Mouse (Mus musculus): ENCODE measurements around the gene Neil1. TPM values are rescaled to one million over a fixed set of nuclear protein-coding genes. Genes with fewer than 3 reads are reported as not detected.

The Neil1 gene
- 10 to 100 TPM; 18.0 to 33.4 TPM for polyA plus RNA-seq (2017; shearing (Covaris generic))

DNA sequence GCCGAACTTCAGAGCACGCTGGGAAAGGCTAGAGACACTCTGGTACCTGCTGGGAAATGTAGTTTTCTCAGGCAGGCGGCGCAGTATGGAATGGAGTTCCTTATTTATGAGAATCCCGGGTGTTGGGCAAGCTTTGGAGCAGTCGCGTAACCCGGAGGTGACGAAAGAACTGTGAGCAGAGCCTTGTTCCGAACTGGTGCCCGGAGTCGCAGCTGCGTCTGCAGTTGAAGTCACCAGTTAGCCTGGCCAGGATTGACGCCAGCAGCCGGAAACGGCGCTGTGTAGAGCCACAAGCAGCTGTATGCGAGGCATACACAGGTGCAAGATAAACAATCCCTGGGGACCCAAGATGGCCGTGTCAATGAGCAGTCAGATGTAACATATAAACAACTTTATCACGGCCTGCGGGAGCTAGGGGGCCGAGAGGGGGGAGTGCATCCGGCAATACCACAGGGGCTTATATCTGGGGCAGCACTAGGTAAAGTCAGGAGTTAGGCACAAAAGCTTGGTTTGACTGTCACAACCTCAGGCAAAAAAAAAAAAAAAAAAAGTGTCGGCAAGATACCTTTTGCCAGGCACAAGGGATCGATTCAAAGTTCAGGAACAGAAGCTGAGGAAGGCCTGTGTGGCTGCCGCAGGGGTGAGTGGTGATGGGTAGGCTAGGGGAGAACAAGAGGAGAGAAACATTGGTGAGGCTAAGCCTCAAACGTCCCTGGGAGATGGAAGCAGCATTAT is at the start of gene Neil1:
Gene Neil1 (minus strand): TSS at position 162 of the 735 bp plus-strand sequence.
- peak; percentile 87 for ATAC-seq

DNA sequence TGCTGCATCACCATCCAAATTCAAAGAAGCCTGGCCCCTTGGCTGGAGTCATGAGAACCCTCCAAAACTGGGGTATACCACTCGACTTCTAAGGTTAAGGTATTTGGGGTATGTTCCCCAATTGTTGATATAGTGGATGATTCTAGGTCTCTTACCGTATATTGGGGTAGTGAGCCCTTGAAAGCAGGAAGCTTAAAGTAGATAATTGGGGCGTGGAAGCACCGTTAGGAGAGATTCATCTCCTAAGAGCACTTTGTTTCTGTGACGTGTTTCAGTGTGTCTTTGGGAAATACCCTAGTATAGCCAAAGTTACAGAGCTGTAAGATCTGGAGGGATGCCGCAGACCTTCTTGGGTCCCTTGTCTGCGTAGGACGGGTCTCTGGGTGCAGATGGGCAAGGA is 49.3 kb upstream of the Neil1 start:
- ATAC-seq = no peak

DNA sequence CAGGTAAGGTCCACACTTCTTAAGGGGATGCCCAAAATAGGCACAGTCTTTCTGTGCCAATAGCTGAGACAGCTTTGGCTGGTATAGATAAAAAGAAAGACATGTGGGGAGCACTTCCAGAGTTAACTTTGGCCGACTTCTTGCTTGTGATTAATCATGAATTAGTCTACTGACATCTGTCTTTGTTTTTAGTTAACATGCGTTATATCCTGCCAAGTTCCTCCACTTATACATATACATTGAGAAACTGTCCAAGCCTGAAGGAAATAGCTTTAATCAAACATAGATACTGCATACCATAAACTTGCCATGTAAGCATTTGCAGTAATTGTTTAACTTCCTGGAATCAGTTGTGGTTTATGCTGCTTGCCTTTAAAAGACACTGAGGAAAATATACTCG is 48.6 kb upstream of the Neil1 start:
- ATAC-seq = no peak

DNA sequence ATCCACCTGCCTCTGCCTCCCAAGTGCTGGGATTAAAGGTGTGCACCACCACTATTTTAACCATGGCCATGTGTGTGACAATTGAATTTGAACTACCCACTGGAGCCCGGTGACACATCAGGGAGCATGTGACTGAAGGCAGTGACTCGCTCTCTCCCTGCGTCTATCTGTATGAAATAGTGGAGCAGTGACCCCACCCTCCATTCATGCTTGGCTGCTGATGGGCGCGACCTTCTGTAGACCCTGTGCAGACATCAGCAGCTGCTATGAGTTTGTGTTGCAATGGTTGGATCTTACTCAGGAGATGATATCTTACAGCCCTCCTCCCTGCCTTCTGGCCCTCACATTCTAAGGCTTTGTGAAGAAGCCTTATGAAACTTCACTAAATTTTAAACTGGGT is 20.3 kb upstream of the Neil1 start:
- no peak for ATAC-seq

GRCm38 (mm10) chr9:57166173-57166572 is 18.1 kb upstream of the Neil1 start:
- ATAC-seq = no peak

GRCm38 (mm10) chr9:57163137-57163536 is 15.0 kb upstream of the Neil1 start:
- no peak for ATAC-seq

DNA sequence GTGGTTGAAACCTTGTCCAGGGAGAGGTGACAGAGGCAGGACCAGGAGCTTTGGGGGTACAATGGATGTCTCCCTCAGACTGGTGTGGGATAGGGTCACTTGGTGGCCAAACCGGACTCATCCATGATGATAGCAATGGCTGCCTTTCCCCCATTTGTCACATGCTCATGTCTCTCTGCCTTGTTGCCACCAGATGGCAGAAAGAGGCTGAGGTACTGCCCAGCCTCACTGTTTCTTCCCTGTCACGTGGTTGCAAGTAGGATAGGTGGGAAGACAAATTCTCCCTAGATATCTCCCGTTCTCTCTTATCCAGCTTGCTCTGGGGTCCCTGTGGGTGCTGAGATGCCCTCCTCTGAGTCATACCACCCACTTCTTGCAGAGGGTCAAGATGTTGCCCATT is 14.4 kb upstream of the Neil1 start:
- no peak for ATAC-seq

DNA sequence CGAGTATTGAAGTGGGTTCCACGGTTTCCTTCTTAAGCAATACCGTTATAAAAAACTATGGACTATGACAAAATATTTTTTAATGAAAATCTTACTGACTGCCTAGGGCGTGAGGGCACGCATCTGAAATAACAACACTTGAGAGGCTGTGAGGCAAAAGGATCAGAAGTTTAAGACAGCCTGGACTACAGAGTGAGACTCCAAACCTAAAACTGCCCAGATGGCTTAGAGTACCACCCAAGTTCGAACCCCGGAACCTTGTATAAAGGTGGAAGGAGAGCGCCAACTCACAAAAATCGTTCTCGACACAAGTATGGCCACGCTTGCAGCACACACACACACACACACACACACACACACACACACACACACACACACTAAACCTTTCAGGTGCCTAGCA is 10.4 kb upstream of the Neil1 start:
- ATAC-seq = no peak

DNA sequence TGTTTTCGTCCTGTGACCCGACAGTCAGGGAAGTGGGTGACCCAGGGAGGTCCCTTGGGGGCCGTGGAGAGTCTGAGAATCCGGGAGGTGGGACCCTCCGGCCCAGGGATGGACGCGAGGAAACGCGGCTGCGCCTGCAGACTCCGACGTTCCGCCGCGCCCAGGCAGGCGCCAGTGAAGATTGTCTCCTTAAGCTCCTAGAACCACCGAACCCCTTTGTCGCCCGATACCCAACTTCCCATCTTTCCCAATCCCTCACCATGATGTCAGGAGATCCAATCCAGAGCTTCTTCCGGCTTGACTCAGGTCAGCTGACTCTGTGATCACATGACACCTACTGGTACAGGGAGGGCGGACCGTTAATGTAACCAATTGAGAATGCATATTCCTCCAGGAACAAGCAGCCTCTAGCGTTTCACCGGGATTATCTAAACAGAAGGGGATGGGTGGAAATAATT is 9.9 kb upstream of the Neil1 start, which contains the start of gene Commd4:
Gene Commd4 (minus strand): TSS at position 319 of the 458 bp plus-strand sequence.
- ATAC-seq = peak; percentile 44

DNA sequence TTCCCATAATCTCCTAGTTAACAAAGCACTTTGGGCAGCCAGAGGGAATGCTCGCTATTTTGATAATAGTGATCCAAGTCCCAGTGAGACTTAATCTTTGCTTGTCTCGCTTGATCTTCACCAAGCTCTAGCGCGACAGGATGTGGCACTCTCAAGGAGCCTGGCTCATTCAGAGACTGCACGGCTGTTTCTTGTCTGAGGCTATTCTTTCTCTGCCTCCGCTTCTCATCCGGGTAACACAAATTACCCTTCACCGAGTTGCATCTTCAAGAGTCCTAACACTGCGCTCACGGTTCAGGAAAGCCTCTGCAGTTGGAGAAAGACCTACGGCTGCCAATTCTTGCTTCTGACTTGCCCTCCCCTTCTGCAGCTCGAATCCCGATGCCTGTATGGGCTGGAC is 9.4 kb upstream of the Neil1 start:
- peak; percentile 86 for ATAC-seq

GRCm38 (mm10) chr9:57156823-57157222 is 8.7 kb upstream of the Neil1 start:
- ATAC-seq = no peak

GRCm38 (mm10) chr9:57156383-57156782 is 8.3 kb upstream of the Neil1 start:
- ATAC-seq = no peak

- no peak for ATAC-seq
These were observed 4.2 kb upstream of the Neil1 start for GRCm38 (mm10) chr9:57152331-57152730.

DNA sequence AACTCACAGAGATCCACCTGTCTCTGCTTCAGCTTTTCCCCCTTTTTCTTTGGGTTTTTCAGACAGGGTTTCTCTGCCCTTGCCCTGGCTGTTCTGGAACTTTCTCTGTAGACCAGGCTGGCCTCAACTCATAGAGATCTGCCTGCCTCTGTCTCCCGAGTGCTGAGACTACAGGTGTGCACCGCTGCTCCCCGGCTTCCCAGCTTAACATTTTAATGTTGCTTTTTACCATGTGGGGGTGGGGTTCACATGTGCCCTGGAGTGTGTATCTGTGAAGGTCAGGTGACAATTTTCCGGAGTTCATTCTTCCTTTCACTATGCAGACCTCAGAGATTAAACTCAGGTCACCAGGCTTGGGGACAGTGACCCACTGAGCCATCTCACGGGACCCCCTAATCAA is 2.1 kb upstream of the Neil1 start:
- ATAC-seq = no peak

GRCm38 (mm10) chr9:57149021-57149420 is 916 bp upstream of the Neil1 start:
- no peak for ATAC-seq

- peak; percentile 15 for ATAC-seq
These were observed 631 bp downstream of the Neil1 start for GRCm38 (mm10) chr9:57147205-57148143.

DNA sequence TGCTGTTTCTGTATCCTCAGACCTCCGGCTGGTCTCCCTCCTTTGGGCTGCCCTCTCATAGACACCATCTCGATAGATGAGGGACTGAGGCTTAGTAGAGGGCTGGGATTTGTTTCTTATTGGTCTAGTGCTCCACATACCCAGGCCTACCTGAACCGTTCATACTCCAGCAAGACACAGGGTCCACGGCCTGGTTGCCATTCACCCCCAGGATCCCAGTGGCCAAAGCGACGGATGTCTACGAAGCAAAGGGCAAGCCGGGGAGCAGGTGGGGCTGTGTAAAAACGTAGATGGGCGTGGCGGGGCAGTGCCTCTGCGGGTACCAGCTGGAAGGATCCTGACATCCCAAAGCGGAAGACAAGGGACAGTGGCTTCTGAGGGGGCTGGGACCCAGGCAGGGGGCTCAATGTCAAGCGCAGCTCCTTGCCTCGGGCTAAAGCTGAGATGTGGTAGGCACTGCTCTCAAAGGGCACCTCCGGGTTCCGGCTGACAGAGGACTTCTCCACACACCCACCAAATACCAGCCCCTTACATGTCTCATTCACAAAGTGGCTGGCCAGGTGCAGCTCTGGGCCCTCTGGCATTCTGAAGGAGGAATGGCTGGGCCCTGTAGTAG is 1.5 kb downstream of the Neil1 start:
- no peak for ATAC-seq

GRCm38 (mm10) chr9:57144830-57145229 is 3.3 kb downstream of the Neil1 start:
- no peak for ATAC-seq

DNA sequence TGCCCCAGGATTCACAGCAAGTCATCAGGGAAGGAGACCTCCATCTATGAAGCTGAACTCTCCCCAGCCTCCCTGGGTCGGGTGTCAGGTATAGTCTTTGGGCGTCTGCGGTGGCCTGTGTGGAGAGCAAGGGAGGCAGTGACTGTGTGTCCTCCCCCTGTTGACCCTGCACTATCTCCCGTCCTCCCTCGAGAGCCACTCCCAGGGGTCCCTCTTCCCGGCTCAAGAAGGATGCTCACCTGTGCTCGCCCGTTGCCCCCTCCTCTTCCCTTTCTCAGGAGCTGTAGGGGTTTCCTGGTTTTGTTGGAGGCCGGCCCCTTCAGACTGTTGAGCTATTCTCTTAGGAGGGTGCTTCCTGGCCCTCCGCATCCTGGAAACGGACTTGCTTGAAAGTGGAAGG is 4.9 kb downstream of the Neil1 start:
- no peak for ATAC-seq

DNA sequence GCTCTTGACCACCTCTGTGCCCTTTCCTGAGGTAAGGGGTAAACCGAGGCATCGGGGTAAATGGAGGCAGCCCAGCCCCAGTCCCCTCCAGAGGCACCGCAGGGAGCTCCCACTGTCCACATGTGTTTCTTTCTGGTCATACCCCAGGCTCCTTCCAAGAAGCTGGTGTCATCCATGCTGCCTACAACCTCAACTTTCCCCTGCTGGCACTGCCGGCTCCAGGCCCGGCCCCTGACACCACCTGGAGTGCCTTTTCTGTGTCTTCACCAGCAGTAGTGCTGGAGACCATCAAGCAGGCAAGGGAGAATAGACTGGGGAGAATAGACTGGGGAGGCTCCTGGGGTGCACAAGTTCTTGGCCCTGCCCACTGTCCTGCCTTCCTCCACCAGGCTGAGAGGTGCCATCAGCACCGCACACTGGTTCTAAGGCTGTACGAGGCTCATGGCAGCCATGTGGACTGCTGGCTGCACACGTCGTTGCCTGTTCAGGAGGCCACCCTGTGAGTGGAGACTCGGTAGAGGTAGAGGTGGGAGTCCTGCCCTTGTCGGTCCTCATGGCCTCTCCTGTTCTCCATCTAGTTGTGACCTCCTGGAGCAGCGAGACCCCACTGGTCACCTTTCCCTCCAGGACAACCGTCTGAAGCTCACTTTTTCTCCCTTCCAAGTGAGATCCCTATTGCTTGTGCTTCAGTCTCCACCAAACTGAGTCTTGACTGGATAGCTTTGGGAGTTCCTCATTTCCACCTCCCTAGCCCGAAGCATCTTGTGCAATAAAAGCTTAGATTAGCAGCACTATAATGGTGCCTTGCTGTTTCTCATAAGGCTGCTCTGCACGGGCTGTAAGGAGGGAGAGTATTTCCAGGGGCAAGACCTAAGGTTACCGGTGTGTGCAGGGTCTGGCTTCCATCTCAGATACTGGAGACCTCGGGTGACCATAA is 6.4 kb downstream of the Neil1 start:
- no peak for ATAC-seq

- no peak for ATAC-seq
These were observed 8.5 kb downstream of the Neil1 start for GRCm38 (mm10) chr9:57139571-57139970.

DNA sequence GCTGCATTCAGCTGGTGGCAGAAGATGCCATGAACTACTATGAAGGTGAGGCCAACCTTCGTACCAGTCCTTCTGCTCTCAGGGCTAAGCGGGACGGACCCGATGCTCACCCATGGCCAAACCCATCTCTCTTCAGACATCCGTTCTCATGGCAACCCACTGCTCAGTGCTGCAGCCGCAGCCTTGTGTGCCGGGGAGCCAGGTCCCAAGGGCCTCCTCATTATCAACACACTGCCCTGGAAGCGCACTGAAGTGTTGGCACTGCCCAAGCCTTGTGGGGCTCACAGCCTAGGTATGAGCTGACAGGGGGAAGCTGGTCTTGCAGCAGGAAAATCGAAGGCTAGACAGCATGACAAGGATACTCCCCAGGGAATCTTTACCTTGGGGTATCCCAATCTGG is 9.0 kb downstream of the Neil1 start:
- ATAC-seq = no peak

Measured in activated CD4-positive, CD25-positive, alpha-beta regulatory T cell, adult 4 months (primary cell).